Mouse (Mus musculus): ENCODE measurements around the gene Ykt6.
"Not testable (repeated sequence)": the region's sequence is repeated elsewhere in the genome, so short reads cannot be mapped to it uniquely, and the experiment has no call there.

DNA sequence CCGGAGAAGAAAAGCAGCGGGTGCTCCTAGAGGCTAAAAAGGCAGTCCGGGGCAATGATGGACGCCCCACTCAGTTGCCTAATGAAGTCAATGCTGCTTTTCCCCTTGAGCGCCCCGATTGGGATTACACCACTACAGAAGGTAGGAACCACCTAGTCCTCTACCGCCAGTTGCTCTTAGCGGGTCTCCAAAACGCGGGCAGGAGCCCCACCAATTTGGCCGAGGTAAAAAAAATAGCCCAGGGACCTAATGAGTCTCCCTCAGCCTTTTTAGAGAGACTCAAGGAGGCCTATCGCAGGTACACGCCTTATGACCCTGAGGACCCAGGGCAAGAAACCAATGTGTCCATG lies 52.3 kb downstream of the Ykt6 start:
- TF ChIP-seq CTCF (IDR thresholded peaks at IDR 0.05; ENCODE audit: control insufficient read depth, insufficient read depth, insufficient read length); MAX (IDR thresholded peaks at IDR 0.05): not testable (repeated sequence)

All from C2C12 (cell line).